Mouse (Mus musculus): ENCODE data around the gene Srrt.

The Srrt gene

GRCm38 (mm10) chr5:137263897-137264720 is 43.4 kb downstream of the Srrt start:
- DNase-seq (ENCODE audit: low read depth), result peak; percentile 78
